Mouse (Mus musculus) right cerebral cortex, adult 2 months (tissue): ENCODE measurements at regions not wholly inside any gene's neighbourhood (a gene's known extent, or its start where the extent isn't known, plus 50 kb on each side); places are given as distances from the start of the nearest gene placed in this dataset.
"Not testable (repeated sequence)": the region's sequence is repeated elsewhere in the genome, so short reads cannot be mapped to it uniquely, and the experiment has no call there.

Source experiments
- DNase-seq, 2 experiments: peaks; one replicate each; pipeline ENCODE4 v3.0.0; 2021 to 2022; ENCODE audit warnings: low spot score in 2 of 2

DNA sequence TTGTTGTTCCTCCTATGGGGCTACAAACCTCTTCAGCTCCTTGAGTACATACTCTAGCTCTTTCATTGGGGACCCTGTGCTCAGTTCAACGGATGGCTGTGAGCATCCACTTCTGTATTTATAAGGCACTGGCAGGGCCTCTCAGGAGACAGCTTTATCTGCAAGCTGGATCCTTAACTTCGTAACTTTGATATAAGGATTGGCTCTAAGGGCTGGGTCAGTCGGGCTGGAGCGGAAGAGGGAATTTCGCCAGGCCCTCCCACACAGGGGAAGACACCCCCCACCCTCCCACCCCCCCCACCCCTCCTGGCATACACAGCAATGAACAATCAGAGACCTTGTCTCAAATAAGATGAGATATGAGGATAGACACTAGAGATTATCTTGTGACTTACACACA lies 304.3 kb upstream of the Chordc1 start:
- no peak for DNase-seq

DNA sequence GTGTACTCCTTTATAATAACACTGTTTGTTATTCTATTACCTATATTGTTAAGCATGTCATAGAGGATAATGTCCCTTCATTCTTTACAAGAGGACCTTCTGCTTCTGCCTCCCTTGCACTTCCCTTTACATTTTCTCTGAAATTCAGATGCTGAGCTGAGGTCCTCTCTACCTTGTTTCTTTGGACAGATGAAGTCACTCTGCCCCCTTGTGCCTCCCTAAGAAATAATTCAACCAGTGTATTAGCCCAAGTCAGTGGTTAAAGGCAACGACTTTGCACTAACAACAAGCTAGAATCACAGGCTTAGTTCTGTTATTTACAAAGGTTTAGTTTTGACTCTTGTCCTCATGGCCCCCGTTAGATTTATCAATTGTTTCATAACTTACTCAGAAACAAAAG lies 289.4 kb upstream of the Chordc1 start:
- peak; percentile 10 to 31 for DNase-seq

DNA sequence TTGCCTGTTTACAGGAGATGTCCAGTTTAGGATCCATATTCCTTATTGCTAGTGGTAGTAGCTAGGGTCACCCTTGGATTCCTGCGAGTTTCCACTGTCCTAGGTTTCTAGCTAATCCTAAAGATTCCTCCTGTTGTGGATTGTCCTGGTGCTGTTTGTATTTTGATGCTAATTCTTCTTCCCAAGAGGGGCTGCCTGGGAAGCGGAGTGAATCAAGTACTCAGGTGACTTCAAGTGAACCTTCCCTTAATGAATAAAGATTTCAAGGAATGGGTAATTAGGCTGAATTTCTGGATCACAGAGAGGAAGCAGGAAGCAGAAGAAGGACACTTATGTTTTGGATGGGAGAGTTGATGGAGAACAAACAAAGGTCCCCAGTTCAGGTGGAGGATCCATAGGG lies 250.6 kb upstream of the Chordc1 start:
- no peak for DNase-seq

DNA sequence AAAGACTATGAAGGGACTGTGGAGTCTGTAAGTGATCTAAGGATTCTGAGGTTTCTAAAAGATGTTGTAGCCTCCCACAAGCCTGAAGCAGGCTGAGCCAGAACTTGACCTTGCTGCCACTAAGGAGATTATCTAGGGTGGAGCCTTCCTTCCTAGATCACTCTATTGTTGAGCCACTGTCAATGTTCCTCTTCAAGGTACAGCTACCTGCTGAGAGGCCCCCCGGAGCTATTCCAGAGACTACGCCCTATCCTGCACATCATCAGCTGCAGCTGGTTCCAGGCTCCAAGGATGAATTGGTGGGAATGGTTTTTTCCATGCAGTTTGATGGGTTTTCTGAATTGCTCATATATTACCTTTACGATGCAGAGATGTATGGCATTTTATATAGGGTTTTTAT lies 249.3 kb upstream of the Chordc1 start:
- not testable (repeated sequence) for DNase-seq

DNA sequence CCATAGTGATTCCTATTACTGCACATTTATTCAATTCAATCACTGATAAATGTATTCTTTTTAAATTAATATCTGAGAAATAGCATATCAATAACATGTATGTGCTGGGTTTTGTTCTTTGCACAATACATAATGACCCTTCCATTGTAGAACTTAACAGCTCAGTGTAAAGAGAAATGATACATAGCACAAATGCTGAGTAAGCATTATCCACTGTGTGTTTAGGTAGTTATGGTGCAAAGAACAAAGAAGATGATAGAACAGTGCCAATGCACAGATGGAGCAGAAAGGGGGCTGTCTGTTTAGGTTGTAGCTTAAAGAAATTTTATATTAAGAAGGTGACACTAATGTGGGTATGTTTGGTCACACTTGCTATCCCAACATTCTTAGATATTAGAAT lies 215.0 kb upstream of the Chordc1 start:
- no peak for DNase-seq

DNA sequence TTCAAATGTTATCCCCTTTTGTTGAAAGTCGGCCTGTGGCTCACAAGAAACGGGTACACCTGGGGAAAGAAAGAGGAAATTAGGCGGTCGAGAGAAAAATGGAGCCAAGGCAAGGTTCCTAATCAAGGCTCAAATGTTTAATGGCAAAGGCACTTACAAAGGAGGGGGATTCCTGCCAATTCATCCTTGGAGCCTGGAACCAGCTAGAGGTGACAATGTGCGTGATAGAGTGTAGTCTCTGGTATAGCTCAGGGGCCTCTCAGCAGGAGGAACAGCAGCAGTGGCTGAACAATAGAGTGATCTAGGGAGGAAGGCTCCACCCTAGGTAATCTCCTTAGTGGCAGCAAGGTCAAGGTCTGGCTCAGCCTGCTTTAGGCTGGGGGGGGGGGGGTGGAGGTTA lies 213.5 kb upstream of the Chordc1 start:
- DNase-seq = not testable (repeated sequence)

DNA sequence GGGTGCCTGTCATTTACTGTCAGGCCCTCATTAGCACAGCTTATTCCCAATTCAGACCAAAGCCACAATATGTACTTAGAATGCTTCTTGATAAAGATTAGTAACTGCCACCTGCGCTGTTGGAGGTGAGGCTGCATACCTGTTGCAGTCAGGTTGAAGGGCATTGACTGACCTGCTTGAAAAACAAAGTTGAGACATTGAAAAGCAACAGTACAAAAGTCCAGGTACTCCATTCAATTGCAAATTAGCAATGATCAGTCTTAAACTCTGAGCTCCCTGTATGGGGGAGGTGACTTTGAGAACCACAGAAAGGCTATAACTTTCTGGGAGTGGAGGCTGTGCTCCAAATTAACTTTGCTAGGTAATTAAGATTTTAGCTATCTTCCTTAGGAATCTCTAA lies 212.8 kb upstream of the Chordc1 start:
- not testable (repeated sequence) for DNase-seq
